Mouse (Mus musculus) liver, embryonic 11.5 days (tissue): ENCODE data around the gene Rexo2. TPM values are rescaled to one million over a fixed set of nuclear protein-coding genes. Genes with fewer than 3 reads are reported as not detected.

Experiments used
- ATAC-seq: fragments of 200-750 bp; cut with Nextera tagmentation; replicated peaks from 2 replicates; pipeline ENCODE4 v1.8.0; 2017; ENCODE audit warnings: moderate number of reproducible peaks, mild to moderate bottlenecking, moderate TSS enrichment, moderate library complexity; ENCODE audit not compliant: low FRiP score
- DNase-seq: peaks from one replicate; pipeline ENCODE4 v3.0.0-alpha.2; 2017; ENCODE audit warnings: low spot score
- H3K27ac ChIP-seq: fragments of 300-500 bp; sonication (generic); 2 replicates; pipeline ENCODE4 v1.5.1; 2014; ENCODE audit warnings: mild to moderate bottlenecking, low read depth, low read length, control low read depth
- H3K27me3 ChIP-seq: fragments of 300-500 bp; sonication (generic); replicated peaks from 2 replicates; pipeline ENCODE4 v1.6.1; 2014; ENCODE audit warnings: low read length, mixed read lengths; ENCODE audit not compliant: control insufficient read depth, insufficient read depth
- H3K36me3 ChIP-seq: fragments of 300-500 bp; sonication (generic); 2 replicates; pipeline ENCODE4 v1.6.1; 2014; ENCODE audit warnings: mild to moderate bottlenecking, low read length, moderate library complexity, mixed read lengths; ENCODE audit not compliant: control insufficient read depth, insufficient read depth
- H3K4me1 ChIP-seq: fragments of 300-500 bp; sonication (generic); replicated peaks from 2 replicates; pipeline ENCODE4 v1.6.1; 2014; ENCODE audit warnings: low read length, mixed read lengths; ENCODE audit not compliant: control insufficient read depth, insufficient read depth
- H3K4me2 ChIP-seq: fragments of 300-500 bp; sonication (generic); 2 replicates; pipeline ENCODE4 v1.6.1; 2014; ENCODE audit warnings: mild to moderate bottlenecking, control low read depth, moderate library complexity
- H3K4me3 ChIP-seq: fragments of 300-500 bp; sonication (generic); 2 replicates; pipeline ENCODE4 v1.5.1; 2014; ENCODE audit warnings: low read depth, low read length, control low read depth
- H3K9ac ChIP-seq: fragments of 300-500 bp; sonication (generic); 2 replicates; pipeline ENCODE4 v1.6.1; 2014; ENCODE audit warnings: low read depth, low read length, control low read depth
- H3K9me3 ChIP-seq: fragments of 300-500 bp; sonication (generic); 2 replicates; pipeline ENCODE4 v1.6.1; 2016; ENCODE audit warnings: low read length, inconsistent platforms, mixed read lengths; ENCODE audit not compliant: control insufficient read depth
- WGBS: fragments of 180-500 bp; shearing (Covaris S2); extraction: QIAGEN DNeasy Blood & Tissue Kit; methylation state at CpG from one replicate; pipeline ENCODE4 v1.1.7; 2014; 5-methylcytosine and 5-hydroxymethylcytosine counted together
- microRNA-seq: library from miRNA; unstranded; fragments of <30 nt; microRNA quantifications from one replicate; pipeline ENCODE4, GENCODE M21; 2017; ENCODE audit warnings: borderline number of aligned reads
- polyA plus RNA-seq: library from polyadenylated mRNA; unstranded; fragments of >200 nt; fragmentation: Nextera tagmentation; extraction: Ambion mirVana; gene quantifications from 2 replicates; pipeline ENCODE4 v1.2.1, GENCODE M21; 2014

Gene Rexo2
- polyA plus RNA-seq, 1 experiment from 2014 or later = 173 TPM

GRCm38 (mm10) chr9:48427176-48427575, 53.2 kb downstream of the Rexo2 start:
- no peak for DNase-seq
- H3K4me1 ChIP-seq = no peaks in the 10 kb centered on the region
- H3K4me3 ChIP-seq = no peak overlapping the region
- H3K27ac ChIP-seq = no peak overlapping the region
- WGBS = 77% methylated on average over 7 of the region's 7 CpGs
- no peaks in the 10 kb centered on the region for H3K36me3 ChIP-seq
- ATAC-seq = no peak
- no peaks in the 10 kb centered on the region for H3K9me3 ChIP-seq
- no peak overlapping the region for H3K4me2 ChIP-seq
- no peak overlapping the region for H3K9ac ChIP-seq
- no peaks in the 10 kb centered on the region for H3K27me3 ChIP-seq

- Histone ChIP-seq H3K27ac (no peak overlapping the region), H3K4me2 (no peak overlapping the region), H3K9me3 (no peaks in the 10 kb centered on the region), H3K4me3 (no peak overlapping the region), H3K4me1 (no peaks in the 10 kb centered on the region), H3K27me3 (no peaks in the 10 kb centered on the region), H3K9ac (no peak overlapping the region), H3K36me3 (no peaks in the 10 kb centered on the region)
- DNase-seq (no peak), ATAC-seq (no peak)
- 45% methylated on average over 1 of the region's 1 CpGs for WGBS
Observed at GRCm38 (mm10) chr9:48423256-48423655, 57.2 kb downstream of the Rexo2 start.

DNA sequence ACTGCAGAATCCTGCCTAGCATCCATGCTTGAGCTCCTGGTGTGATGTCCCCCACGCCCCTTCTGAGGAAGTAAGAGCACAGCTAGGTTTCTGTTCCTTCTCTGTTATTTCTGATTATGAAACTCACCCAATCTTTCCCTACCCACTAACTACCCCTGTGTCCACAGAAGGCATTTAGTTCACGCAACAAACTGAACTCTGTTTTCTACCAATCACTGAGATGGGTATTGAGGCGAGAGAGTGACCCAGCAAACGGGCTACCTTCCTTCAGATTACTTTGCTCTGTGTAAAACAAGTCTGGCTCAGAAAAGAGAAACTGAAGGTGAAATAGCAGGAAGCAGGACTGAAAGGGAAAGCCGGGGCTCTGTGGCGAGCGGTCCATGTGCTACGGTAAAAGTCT, 58.0 kb downstream of the Rexo2 start:
- Histone ChIP-seq H3K27ac (no peak overlapping the region), H3K4me2 (no peak overlapping the region), H3K9ac (no peak overlapping the region), H3K9me3 (no peaks in the 10 kb centered on the region), H3K4me3 (no peak overlapping the region), H3K27me3 (no peaks in the 10 kb centered on the region), H3K36me3 (no peaks in the 10 kb centered on the region), H3K4me1 (no peaks in the 10 kb centered on the region)
- ATAC-seq (no peak), DNase-seq (no peak)
- 70% methylated on average over 8 of the region's 8 CpGs for WGBS

- Histone ChIP-seq H3K9me3 (no peaks in the 10 kb centered on the region), H3K9ac (no peak overlapping the region), H3K27ac (no peak overlapping the region), H3K4me2 (no peak overlapping the region), H3K4me3 (no peak overlapping the region), H3K36me3 (no peaks in the 10 kb centered on the region), H3K4me1 (no peaks in the 10 kb centered on the region), H3K27me3 (no peaks in the 10 kb centered on the region)
- ATAC-seq = no peak
- no peak for DNase-seq
- 73% methylated on average over 2 of the region's 2 CpGs for WGBS
Observed at GRCm38 (mm10) chr9:48421561-48421960, 58.9 kb downstream of the Rexo2 start.

DNA sequence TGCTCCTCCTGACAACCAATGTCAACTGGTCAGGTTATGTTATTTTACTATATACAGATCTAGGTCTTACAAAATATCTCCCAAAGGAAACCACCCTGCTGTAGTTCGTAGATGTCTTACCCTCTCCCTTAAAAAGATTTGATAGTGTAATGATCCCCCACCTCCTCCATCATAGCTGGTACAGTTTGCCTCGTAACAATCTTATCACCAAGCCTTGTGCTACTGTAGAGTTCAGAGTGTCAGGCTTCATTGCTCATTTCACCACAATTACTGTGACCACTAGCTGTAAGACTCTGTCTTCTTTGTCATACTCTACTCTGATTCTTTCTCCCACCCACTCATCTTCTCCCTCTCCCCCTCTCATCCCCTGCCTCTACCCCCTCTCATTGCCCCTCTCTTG, 59.4 kb downstream of the Rexo2 start:
- no peak overlapping the region for H3K9ac ChIP-seq

GRCm38 (mm10) chr9:48420437-48420836, 60.0 kb downstream of the Rexo2 start:
- no peaks in the 10 kb centered on the region for H3K9me3 ChIP-seq
- no peak overlapping the region for H3K4me3 ChIP-seq
- H3K27me3 ChIP-seq = no peaks in the 10 kb centered on the region
- no peak overlapping the region for H3K9ac ChIP-seq
- DNase-seq (no peak), ATAC-seq (no peak)
- no peaks in the 10 kb centered on the region for H3K4me1 ChIP-seq
- 81% methylated on average over 7 of the region's 7 CpGs for WGBS
- no peak overlapping the region for H3K4me2 ChIP-seq
- no peaks in the 10 kb centered on the region for H3K36me3 ChIP-seq
- no peak overlapping the region for H3K27ac ChIP-seq

More for the DNA sequence above, 59.4 kb downstream of the Rexo2 start:
- H3K27me3 ChIP-seq = no peaks in the 10 kb centered on the region
- no peaks in the 10 kb centered on the region for H3K36me3 ChIP-seq
- H3K4me2 ChIP-seq = no peak overlapping the region
- WGBS = 60% methylated on average over 2 of the region's 2 CpGs
- DNase-seq (no peak), ATAC-seq (no peak)
- no peaks in the 10 kb centered on the region for H3K9me3 ChIP-seq
- H3K27ac ChIP-seq = no peak overlapping the region
- no peaks in the 10 kb centered on the region for H3K4me1 ChIP-seq
- no peak overlapping the region for H3K4me3 ChIP-seq

DNA sequence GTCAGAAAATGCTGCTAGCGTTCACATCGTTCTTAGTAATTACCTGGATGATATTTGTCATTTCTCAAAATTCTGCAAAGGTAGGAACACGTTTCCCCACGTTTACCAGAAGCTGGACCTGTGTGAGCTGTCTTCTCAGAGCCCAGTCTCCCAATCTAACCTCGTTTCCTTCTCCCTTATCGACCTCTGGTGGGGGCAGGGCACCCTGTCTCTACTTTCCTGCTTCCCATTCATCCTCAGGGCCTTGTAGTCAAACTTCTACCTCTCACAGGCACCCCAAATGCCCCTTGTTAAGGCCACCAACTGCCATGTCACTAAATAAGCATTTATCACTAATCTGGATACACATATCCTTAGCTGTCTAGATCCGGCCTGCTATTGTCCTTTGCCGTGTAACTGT, 61.6 kb downstream of the Rexo2 start:
- Histone ChIP-seq H3K4me1 (no peaks in the 10 kb centered on the region), H3K4me2 (no peak overlapping the region), H3K4me3 (no peak overlapping the region), H3K36me3 (no peaks in the 10 kb centered on the region), H3K27ac (no peak overlapping the region), H3K27me3 (no peaks in the 10 kb centered on the region), H3K9me3 (no peaks in the 10 kb centered on the region), H3K9ac (no peak overlapping the region)
- DNase-seq (no peak), ATAC-seq (no peak)
- WGBS = 61% methylated on average over 8 of the region's 8 CpGs

Small RNA genes within 50 kb of the gene (microRNA-seq; reads per million reads assigned to microRNA genes)
- gene Gm23653 = not detected

Other genes with a start within 250 kb of the Rexo2 start
- gene Nxpe2, start 127.2 kb downstream of the Rexo2 start, polyA plus RNA-seq = 100 and 104 TPM in 2 replicates
- gene Rbm7, start 14.7 kb upstream of the Rexo2 start, polyA plus RNA-seq = 110 and 121 TPM in 2 replicates
- 22.0 and 29.8 TPM in 2 replicates for gene Gm5617, start 14.8 kb upstream of the Rexo2 start, polyA plus RNA-seq
- 1.3 and 1.8 TPM in 2 replicates for gene Nnmt, start 124.5 kb upstream of the Rexo2 start, polyA plus RNA-seq